In genomic region chr4:150105671-150106070, GRCm38 (mm10) we compare ENCODE assay signal across 28 mouse cellular contexts. TPM values are rescaled to one million over a fixed set of nuclear protein-coding genes. Genes with fewer than 3 reads are reported as not detected.
"Had no signal": no experiment of that assay in that cellular context is flagged by ENCODE, and none has a peak within 500 bp of the region (broad histone marks: within the 10 kb centered on the region; RNA-seq: fewer than 3 reads in every experiment).

No protein-coding gene starts in this region.

- H3K4me2 ChIP-seq: liver, embryonic 13.5 days; lung, embryonic 14.5 days; midbrain, embryonic 11.5 days had no signal

- H3K27ac ChIP-seq: kidney, postnatal 0 days; layer of hippocampus, adult 2 months; liver, embryonic 13.5 days had no signal

- H3K9me3 ChIP-seq: liver, embryonic 13.5 days had no signal

- H3K36me3 ChIP-seq: liver, embryonic 13.5 days had no signal

- DNase-seq: kidney, adult 2 months; kidney, postnatal 25 days; layer of hippocampus, adult 9-11 months; liver, embryonic 13.5 days; lung, embryonic 14.5 days; midbrain, embryonic 14.5 days; thymus, adult 18-20 months; thymus, postnatal 36 days had no signal

- H3K9ac ChIP-seq: liver, embryonic 13.5 days; lung, embryonic 14.5 days had no signal

- ATAC-seq: intestine, postnatal 0 days; lung, postnatal 0 days had no signal

- H3K4me3 ChIP-seq: layer of hippocampus, adult 2 months; liver, embryonic 13.5 days had no signal

RNA-seq across cellular contexts. Expression of gene Slc2a5, which starts 13.4 kb away (rescaled TPM):
- total RNA-seq: megakaryocyte-erythroid progenitor cell, adult 5-6 weeks had no signal

RNA-seq across cellular contexts. Expression of gene Slc2a7, which starts 43.1 kb away (rescaled TPM):
- total RNA-seq: layer of hippocampus, adult 2 months; layer of hippocampus, postnatal 25 days; left cerebral cortex, adult 18-20 months; left cerebral cortex, postnatal 36 days; megakaryocyte-erythroid progenitor cell, adult 5-6 weeks; midbrain, postnatal 0 days had no signal
- polyA plus RNA-seq: kidney, embryonic 14.5 days; kidney, postnatal 0 days; limb, embryonic 11.5 days; limb, embryonic 14.5 days; liver, embryonic 13.5 days; lung, embryonic 14.5 days; lung, postnatal 0 days; macrophage; midbrain, embryonic 11.5 days; midbrain, embryonic 14.5 days; midbrain, postnatal 0 days; neural tube, embryonic 11.5 days; neural tube, embryonic 14.5 days; spleen, adult 2 months; stomach, embryonic 14.5 days; testis, adult 2 months; urinary bladder, adult 2 months had no signal
